18 mouse cellular contexts compared by ENCODE assay signal in the genomic region with DNA sequence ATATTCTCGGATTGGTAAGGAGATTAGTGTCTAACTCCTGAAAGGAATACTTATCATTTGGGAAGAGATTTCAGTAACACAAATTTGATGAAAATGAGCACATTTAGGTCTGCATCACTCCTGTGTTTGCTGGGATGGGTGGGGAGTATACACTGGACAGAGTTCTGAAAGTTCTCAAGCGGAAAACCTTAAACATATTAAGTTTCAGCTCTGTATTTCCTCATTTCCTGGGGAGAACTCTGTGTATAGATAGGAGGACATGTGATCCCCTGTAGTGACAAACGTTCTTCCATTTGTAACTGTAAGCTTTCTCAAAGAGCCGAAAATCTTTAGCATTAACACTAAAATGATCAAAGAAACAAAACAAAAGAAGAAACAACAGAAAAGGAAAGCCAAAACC.
"Had no signal": no experiment of that assay in that cellular context is flagged by ENCODE, and none has a peak within 500 bp of the region (broad histone marks: within the 10 kb centered on the region; RNA-seq: fewer than 3 reads in every experiment).

No protein-coding gene starts in this region.

- DNase-seq: kidney, adult 8-10 months; kidney, postnatal 4 days; left cerebral cortex, postnatal 4 days; liver; lung, adult 18-20 months; lung, postnatal 14 days; lung, postnatal 4 days; midbrain, embryonic 14.5 days; right cerebral cortex, adult 18-20 months; thymus, postnatal 25 days had no signal

- H3K9ac ChIP-seq: limb, embryonic 13.5 days; liver, embryonic 12.5 days; liver, embryonic 15.5 days; neural tube, embryonic 12.5 days; neural tube, embryonic 15.5 days; stomach, embryonic 15.5 days had no signal

- H3K4me2 ChIP-seq: limb, embryonic 13.5 days; liver, embryonic 12.5 days; liver, embryonic 15.5 days; midbrain, embryonic 11.5 days; neural tube, embryonic 12.5 days; neural tube, embryonic 15.5 days; stomach, embryonic 15.5 days had no signal

- H3K4me3 ChIP-seq: limb, embryonic 13.5 days; liver, embryonic 12.5 days; liver, embryonic 15.5 days; neural tube, embryonic 12.5 days; neural tube, embryonic 15.5 days; stomach, embryonic 15.5 days had no signal

- H3K4me1 ChIP-seq: limb, embryonic 13.5 days; liver, embryonic 12.5 days; liver, embryonic 15.5 days; neural tube, embryonic 12.5 days; neural tube, embryonic 15.5 days; stomach, embryonic 15.5 days had no signal

- H3K27ac ChIP-seq: limb, embryonic 13.5 days; liver, embryonic 12.5 days; liver, embryonic 15.5 days; neural tube, embryonic 12.5 days; neural tube, embryonic 15.5 days; stomach, embryonic 15.5 days had no signal

- H3K27me3 ChIP-seq: liver, embryonic 12.5 days; liver, embryonic 15.5 days; neural tube, embryonic 12.5 days; neural tube, embryonic 15.5 days; stomach, embryonic 15.5 days had no signal

- ATAC-seq: intestine, postnatal 0 days; liver, embryonic 12.5 days had no signal

- H3K9me3 ChIP-seq: limb, embryonic 13.5 days; liver, embryonic 12.5 days; liver, embryonic 15.5 days; neural tube, embryonic 12.5 days; neural tube, embryonic 15.5 days; stomach, embryonic 15.5 days had no signal

- H3K36me3 ChIP-seq: limb, embryonic 13.5 days; liver, embryonic 12.5 days; liver, embryonic 15.5 days; neural tube, embryonic 12.5 days; neural tube, embryonic 15.5 days; stomach, embryonic 15.5 days had no signal
